Mouse (Mus musculus): ENCODE results near the gene Lmo3. TPM values are rescaled to one million over a fixed set of nuclear protein-coding genes. Genes with fewer than 3 reads are reported as not detected.

Lmo3 gene
- polyA plus RNA-seq (2015; fragmentation: Nextera tagmentation; extraction: Ambion mirVana), result 61.0 and 71.9 TPM in 2 replicates

- H3K27me3 ChIP-seq, result no peaks in the 10 kb centered on the region
- whole genome bisulfite sequencing, result 70% methylated on average over 13 of the region's 13 CpGs
- H3K4me1 ChIP-seq (replicated peaks), result peaks cover 25% of the 10 kb centered on the region
- H3K9ac ChIP-seq, result no peak within 1 kb of the TSS
- H3K36me3 ChIP-seq, result no peaks in the 10 kb centered on the region
- peak within 1 kb of the TSS; percentile 29 for H3K4me2 ChIP-seq
- ATAC-seq (ENCODE audit: low FRiP score), result peak; percentile 77
- peak within 1 kb of the TSS; percentile 71 for H3K27ac ChIP-seq
- no peak within 1 kb of the TSS for H3K4me3 ChIP-seq
- H3K9me3 ChIP-seq, result no peaks in the 10 kb centered on the region
Observed at GRCm38 (mm10) chr6:138581734-138582505, at the start of gene Lmo3. Gene Lmo3 (minus strand): TSS chr6:138581968.

- Histone ChIP-seq H3K27me3 (no peaks in the 10 kb centered on the region), H3K27ac (no peak overlapping the region), H3K36me3 (no peaks in the 10 kb centered on the region), H3K4me3 (no peak overlapping the region), H3K4me2 (no peak overlapping the region), H3K4me1 (replicated peaks) (no peaks in the 10 kb centered on the region), H3K9me3 (no peaks in the 10 kb centered on the region), H3K9ac (no peak overlapping the region)
- ATAC-seq (ENCODE audit: low FRiP score), result no peak
Observed at GRCm38 (mm10) chr6:138620786-138621185, 39.0 kb upstream of the Lmo3 start.

DNA sequence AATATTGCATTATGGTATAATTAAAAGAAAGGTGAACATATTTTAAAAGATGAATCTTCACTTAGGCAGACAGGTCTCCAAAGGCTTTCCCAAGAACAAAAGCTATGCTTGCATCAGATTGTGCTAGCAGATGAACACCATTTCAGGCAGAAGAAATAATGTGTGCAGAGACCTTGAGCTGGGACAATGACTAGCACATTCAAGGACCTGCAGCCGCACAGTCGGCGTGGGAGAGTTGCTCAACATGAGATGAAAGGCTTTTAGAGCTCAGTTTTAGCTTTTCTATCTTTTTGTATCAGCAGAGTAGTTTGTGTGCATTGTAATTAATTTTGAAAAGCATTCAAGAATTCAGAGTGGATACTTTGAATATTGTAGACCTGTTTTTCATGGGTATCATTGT is 36.6 kb upstream of the Lmo3 start:
- H3K9me3 ChIP-seq, result no peaks in the 10 kb centered on the region
- H3K4me1 ChIP-seq (replicated peaks), result no peaks in the 10 kb centered on the region
- H3K36me3 ChIP-seq, result no peaks in the 10 kb centered on the region
- no peaks in the 10 kb centered on the region for H3K27me3 ChIP-seq
- H3K4me2 ChIP-seq, result no peak overlapping the region
- H3K9ac ChIP-seq, result no peak overlapping the region
- no peak overlapping the region for H3K4me3 ChIP-seq
- no peak for ATAC-seq (ENCODE audit: low FRiP score)
- H3K27ac ChIP-seq, result no peak overlapping the region
- 87% methylated on average over 3 of the region's 3 CpGs for WGBS

DNA sequence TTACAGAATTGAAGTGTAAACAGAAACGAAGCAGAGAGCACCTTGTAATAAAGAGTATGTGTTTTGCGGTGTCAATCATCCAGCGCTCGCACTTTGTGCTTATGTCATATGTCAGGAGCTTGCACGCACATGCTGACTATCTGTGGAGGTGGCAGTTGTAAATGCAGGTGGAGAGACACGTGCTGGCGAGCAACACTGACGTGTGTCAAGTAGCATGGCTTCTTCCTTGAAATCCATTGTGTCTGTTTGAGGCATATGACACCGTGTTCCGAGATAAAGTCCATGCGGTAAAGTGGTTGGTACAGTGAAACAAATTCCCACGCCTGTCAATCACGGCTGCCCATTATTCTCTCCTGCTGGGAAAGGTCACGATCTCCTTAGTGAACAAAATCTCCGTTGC is 15.2 kb upstream of the Lmo3 start:
- Histone ChIP-seq H3K4me3 (no peak overlapping the region), H3K27ac (no peak overlapping the region), H3K9ac (no peak overlapping the region), H3K4me2 (no peak overlapping the region), H3K36me3 (no peaks in the 10 kb centered on the region), H3K9me3 (no peaks in the 10 kb centered on the region), H3K4me1 (replicated peaks) (no peaks in the 10 kb centered on the region; the same call in 1 of the 2 replicates), H3K27me3 (no peaks in the 10 kb centered on the region)
- 75% methylated on average over 15 of the region's 15 CpGs for WGBS
- ATAC-seq (ENCODE audit: low FRiP score), result peak; percentile 43; the same call in 1 of the 2 replicates

DNA sequence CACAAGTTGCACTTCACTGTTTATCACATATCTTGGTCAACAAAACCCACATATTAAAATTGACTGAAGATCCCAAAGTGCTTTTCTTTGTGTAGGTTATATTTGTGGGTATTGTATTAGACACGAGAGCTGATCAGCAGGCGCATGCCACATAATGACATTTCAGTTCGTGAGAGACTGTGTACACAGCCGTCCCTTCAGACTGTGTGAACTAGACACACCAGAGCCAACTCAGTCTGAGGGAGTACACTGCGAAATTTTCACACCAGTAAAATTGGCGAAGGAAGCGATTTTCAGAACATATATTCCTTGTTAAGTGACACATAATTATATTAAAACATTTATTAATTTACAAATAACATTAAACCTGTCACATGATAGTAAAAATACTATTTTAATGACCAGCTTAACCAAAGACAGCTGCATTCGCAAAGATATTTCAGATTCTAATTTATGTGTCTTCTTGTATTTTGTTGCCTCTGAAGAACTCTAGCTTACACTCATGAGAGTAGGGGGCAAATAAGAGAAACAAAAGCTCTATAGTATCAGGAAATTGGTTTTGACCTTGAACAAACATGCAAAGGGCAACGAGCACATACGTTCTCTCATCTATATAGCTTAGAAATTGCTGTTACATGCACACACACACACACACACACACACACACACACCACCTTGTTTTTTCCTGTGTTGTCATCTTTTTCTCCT is 14.4 kb upstream of the Lmo3 start:
- ATAC-seq (ENCODE audit: low FRiP score), result no peak
- 74% methylated on average over 10 of the region's 10 CpGs for WGBS
- Histone ChIP-seq H3K9me3 (no peaks in the 10 kb centered on the region), H3K36me3 (no peaks in the 10 kb centered on the region), H3K9ac (no peak overlapping the region), H3K4me1 (replicated peaks) (no peaks in the 10 kb centered on the region; the same call in 1 of the 2 replicates), H3K27me3 (no peaks in the 10 kb centered on the region), H3K4me3 (no peak overlapping the region), H3K27ac (no peak overlapping the region), H3K4me2 (no peak overlapping the region)

DNA sequence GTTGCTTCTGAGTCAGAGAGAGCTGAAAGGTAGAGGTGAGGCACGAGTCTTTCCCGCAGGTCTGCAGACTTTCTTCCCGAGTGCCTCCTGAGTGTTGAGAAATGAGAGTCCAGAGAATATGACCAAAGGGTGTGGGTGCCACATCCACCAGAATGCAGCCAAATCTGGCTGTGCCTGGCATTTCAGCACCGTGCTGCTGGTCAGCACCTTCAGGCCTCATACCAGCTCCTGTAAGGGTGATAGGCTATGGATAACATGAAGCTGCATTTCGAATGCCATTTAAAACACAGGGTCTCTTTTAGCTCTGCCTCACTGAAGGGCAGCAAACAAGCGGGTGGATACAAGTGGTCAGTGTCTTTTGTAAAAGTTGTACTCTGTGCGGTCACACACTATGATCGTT is 1.5 kb upstream of the Lmo3 start:
- WGBS, result 79% methylated on average over 8 of the region's 8 CpGs
- no peaks in the 10 kb centered on the region for H3K9me3 ChIP-seq
- peaks cover 25% of the 10 kb centered on the region for H3K4me1 ChIP-seq (replicated peaks)
- H3K36me3 ChIP-seq, result no peaks in the 10 kb centered on the region
- H3K27me3 ChIP-seq, result no peaks in the 10 kb centered on the region
- H3K27ac ChIP-seq, result peak overlapping the region; percentile 67; the same call in 1 of the 2 replicates
- H3K4me2 ChIP-seq, result no peak overlapping the region
- no peak overlapping the region for H3K9ac ChIP-seq
- H3K4me3 ChIP-seq, result no peak overlapping the region
- no peak for ATAC-seq (ENCODE audit: low FRiP score)

- peaks cover 25% of the 10 kb centered on the region for H3K4me1 ChIP-seq (replicated peaks)
- H3K9me3 ChIP-seq, result no peaks in the 10 kb centered on the region
- H3K27me3 ChIP-seq, result no peaks in the 10 kb centered on the region
- WGBS, result 45% methylated on average over 4 of the region's 4 CpGs
- no peak overlapping the region for H3K4me3 ChIP-seq
- H3K36me3 ChIP-seq, result no peaks in the 10 kb centered on the region
- H3K9ac ChIP-seq, result no peak overlapping the region
- H3K4me2 ChIP-seq, result no peak overlapping the region
- H3K27ac ChIP-seq, result no peak overlapping the region
- ATAC-seq (ENCODE audit: low FRiP score), result 0 out of 2 replicates have a peak, but pooled peaks have one; percentile 21
Observed at GRCm38 (mm10) chr6:138582506-138583000, 785 bp upstream of the Lmo3 start.

DNA sequence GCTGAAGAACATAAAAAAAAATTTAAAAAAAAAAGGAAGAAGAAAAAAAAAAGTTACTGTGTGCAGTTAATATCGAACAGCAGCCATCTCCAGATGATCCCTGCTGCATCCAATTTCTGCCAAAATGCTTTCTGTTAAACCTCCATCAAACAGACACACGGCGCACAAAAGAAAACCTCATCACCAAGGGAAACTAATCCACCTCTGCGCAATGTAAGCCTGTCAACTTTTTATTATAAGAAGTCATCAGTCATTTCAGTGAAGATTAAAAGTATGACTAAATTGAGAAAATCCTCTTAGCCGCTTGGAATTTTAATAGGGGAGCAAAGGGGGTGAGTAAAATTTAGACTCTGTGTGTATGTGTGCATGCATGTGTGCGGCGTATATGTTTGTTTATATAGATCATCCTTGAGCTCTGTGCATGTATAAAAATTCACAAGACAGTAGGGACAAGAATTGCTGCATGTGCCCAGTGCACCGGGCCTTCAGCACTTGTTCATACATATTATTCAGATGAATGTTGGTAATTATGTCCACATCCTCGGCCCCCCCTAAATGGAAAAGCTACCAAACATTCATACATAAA is 1.2 kb downstream of the Lmo3 start:
- no peaks in the 10 kb centered on the region for H3K9me3 ChIP-seq
- 0 out of 2 replicates have a peak overlapping the region, but pooled peaks have one; percentile 71 for H3K27ac ChIP-seq
- H3K9ac ChIP-seq, result no peak overlapping the region
- H3K4me2 ChIP-seq, result peak overlapping the region; percentile 29
- H3K4me3 ChIP-seq, result no peak overlapping the region
- 69% methylated on average over 9 of the region's 9 CpGs for WGBS
- no peak for ATAC-seq (ENCODE audit: low FRiP score)
- H3K27me3 ChIP-seq, result no peaks in the 10 kb centered on the region
- peaks cover 25% of the 10 kb centered on the region for H3K4me1 ChIP-seq (replicated peaks)
- H3K36me3 ChIP-seq, result no peaks in the 10 kb centered on the region

DNA sequence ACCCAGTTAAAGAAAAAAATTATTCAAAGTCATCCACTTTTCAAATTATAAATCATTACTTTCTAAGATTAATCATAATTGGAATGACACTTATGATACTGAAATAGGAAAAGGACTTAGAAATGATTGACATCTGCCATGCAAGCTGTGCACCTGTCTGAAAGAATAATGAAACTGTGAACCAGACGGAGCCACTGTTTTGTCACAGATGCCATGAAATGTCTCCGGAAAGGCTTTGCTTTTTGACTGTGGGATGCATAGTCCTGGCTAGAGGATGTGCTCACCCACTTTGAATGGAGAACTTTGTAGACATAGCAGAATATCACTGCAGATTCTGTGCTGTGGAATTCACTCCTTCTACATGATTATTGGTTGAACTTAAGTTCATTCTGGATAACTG is 18.4 kb downstream of the Lmo3 start:
- Histone ChIP-seq H3K4me2 (no peak overlapping the region), H3K4me1 (replicated peaks) (no peaks in the 10 kb centered on the region), H3K9me3 (no peaks in the 10 kb centered on the region), H3K27me3 (no peaks in the 10 kb centered on the region), H3K36me3 (no peaks in the 10 kb centered on the region), H3K4me3 (no peak overlapping the region), H3K9ac (no peak overlapping the region), H3K27ac (no peak overlapping the region)
- no peak for ATAC-seq (ENCODE audit: low FRiP score)
- WGBS, result 92% methylated on average over 2 of the region's 2 CpGs

DNA sequence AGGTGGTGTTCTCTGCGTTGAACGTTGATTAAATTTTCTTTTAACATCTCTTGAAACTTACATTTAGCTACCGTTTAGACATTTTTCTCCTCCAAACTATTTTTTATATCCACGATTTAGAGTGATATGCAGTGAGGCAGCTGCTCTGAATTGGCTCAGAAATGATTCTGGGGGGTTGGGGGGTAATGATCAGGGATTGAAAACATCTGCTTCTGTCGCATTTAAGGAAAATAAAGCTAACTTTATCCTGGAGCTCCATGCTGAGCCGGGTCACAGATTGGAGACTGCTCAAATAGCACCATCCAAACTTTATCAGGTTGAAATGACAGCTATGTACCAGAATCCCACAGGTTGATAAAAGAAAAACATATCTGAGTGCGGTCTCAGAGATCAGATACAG is 29.6 kb downstream of the Lmo3 start:
- no peaks in the 10 kb centered on the region for H3K27me3 ChIP-seq
- H3K4me3 ChIP-seq, result no peak overlapping the region
- no peaks in the 10 kb centered on the region for H3K9me3 ChIP-seq
- no peaks in the 10 kb centered on the region for H3K4me1 ChIP-seq (replicated peaks)
- H3K27ac ChIP-seq, result no peak overlapping the region
- WGBS, result 84% methylated on average over 7 of the region's 7 CpGs
- H3K9ac ChIP-seq, result no peak overlapping the region
- ATAC-seq (ENCODE audit: low FRiP score), result no peak
- no peaks in the 10 kb centered on the region for H3K36me3 ChIP-seq
- no peak overlapping the region for H3K4me2 ChIP-seq

DNA sequence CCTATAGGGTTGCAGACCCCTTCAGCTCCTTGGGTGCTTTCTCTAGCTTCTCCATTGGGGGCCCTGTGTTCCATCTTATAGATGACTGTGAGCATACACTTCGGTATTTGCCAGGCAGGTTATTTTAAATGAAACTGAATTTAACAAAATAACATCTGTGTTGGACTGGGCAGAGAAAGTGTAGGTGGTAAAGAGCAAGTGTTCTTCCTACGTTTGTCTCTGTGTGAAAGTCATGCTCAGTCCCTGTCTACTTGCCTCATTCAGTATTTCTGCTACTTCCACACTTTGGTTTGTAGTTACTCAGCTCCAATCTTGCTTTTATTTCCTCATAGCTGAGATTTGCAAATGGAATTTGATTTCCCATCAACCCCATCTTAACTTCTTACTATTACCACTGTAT is 46.9 kb downstream of the Lmo3 start:
- Histone ChIP-seq H3K4me3 (no peak overlapping the region), H3K9me3 (0 out of 2 replicates have a peak, but pooled peaks cover 1% of the 10 kb centered on the region), H3K4me2 (no peak overlapping the region), H3K27ac (no peak overlapping the region), H3K9ac (no peak overlapping the region), H3K36me3 (no peaks in the 10 kb centered on the region), H3K27me3 (no peaks in the 10 kb centered on the region), H3K4me1 (replicated peaks) (no peaks in the 10 kb centered on the region)
- no peak for ATAC-seq (ENCODE audit: low FRiP score)
- 72% methylated on average over 2 of the region's 2 CpGs for WGBS

- no peak overlapping the region for H3K4me3 ChIP-seq
- H3K4me1 ChIP-seq (replicated peaks), result no peaks in the 10 kb centered on the region
- 91% methylated on average over 1 of the region's 1 CpGs for WGBS
- ATAC-seq (ENCODE audit: low FRiP score), result no peak
- H3K4me2 ChIP-seq, result no peak overlapping the region
- no peak overlapping the region for H3K27ac ChIP-seq
- no peaks in the 10 kb centered on the region for H3K9me3 ChIP-seq
- no peaks in the 10 kb centered on the region for H3K36me3 ChIP-seq
- no peaks in the 10 kb centered on the region for H3K27me3 ChIP-seq
- no peak overlapping the region for H3K9ac ChIP-seq
Observed at GRCm38 (mm10) chr6:138506642-138507041, 75.1 kb downstream of the Lmo3 start.
